Mouse (Mus musculus): ENCODE measurements around the gene Map2k7. TPM values are rescaled to one million over a fixed set of nuclear protein-coding genes. Genes with fewer than 3 reads are reported as not detected.

Gene Map2k7
- polyA plus RNA-seq, 1 experiment from 2014 or later: 25.3 TPM

GRCm38 (mm10) chr8:4230612-4231351 is 7.8 kb upstream of the Map2k7 start:
- Histone ChIP-seq H3K4me3 (replicated peaks) (no peak overlapping the region), H3K4me1 (replicated peaks) (peaks cover 4% of the 10 kb centered on the region; the same call in 1 of the 2 replicates), H3K27me3 (replicated peaks) (no peaks in the 10 kb centered on the region; the same call in 1 of the 2 replicates), H3K9me3 (no peaks in the 10 kb centered on the region), H3K4me2 (replicated peaks) (no peak overlapping the region), H3K9ac (no peak overlapping the region), H3K36me3 (no peaks in the 10 kb centered on the region), H3K27ac (no peak overlapping the region)
- WGBS: 51% methylated on average over 10 of the region's 10 CpGs
- peak; percentile 71 for ATAC-seq

- no peaks in the 10 kb centered on the region for H3K9me3 ChIP-seq
- H3K9ac ChIP-seq: peak overlapping the region; percentile 61
- H3K36me3 ChIP-seq: peaks cover 12% of the 10 kb centered on the region
- H3K27me3 ChIP-seq (replicated peaks): no peaks in the 10 kb centered on the region
- ATAC-seq: peak; percentile 0; the same call in 1 of the 2 replicates
- WGBS: 20% methylated on average over 15 of the region's 15 CpGs
- peak overlapping the region; percentile 67 for H3K4me3 ChIP-seq (replicated peaks)
- H3K4me2 ChIP-seq (replicated peaks): peak overlapping the region; percentile 72
- H3K27ac ChIP-seq: peak overlapping the region; percentile 89
- peaks cover 22% of the 10 kb centered on the region for H3K4me1 ChIP-seq (replicated peaks)
These were observed 616 bp upstream of the Map2k7 start for GRCm38 (mm10) chr8:4237814-4238433.

GRCm38 (mm10) chr8:4239193-4239890 is 802 bp downstream of the Map2k7 start:
- Histone ChIP-seq H3K36me3 (peaks cover 25% of the 10 kb centered on the region), H3K4me1 (replicated peaks) (peaks cover 22% of the 10 kb centered on the region), H3K4me3 (replicated peaks) (peak overlapping the region; percentile 67), H3K9me3 (no peaks in the 10 kb centered on the region), H3K27me3 (replicated peaks) (no peaks in the 10 kb centered on the region), H3K4me2 (replicated peaks) (peak overlapping the region; percentile 79), H3K27ac (peak overlapping the region; percentile 93), H3K9ac (peak overlapping the region; percentile 74)
- peak; percentile 50 for ATAC-seq
- 12% methylated on average over 19 of the region's 19 CpGs for WGBS

GRCm38 (mm10) chr8:4245061-4245460 is 6.5 kb downstream of the Map2k7 start:
- Histone ChIP-seq H3K27me3 (replicated peaks) (no peaks in the 10 kb centered on the region), H3K36me3 (peaks cover 58% of the 10 kb centered on the region), H3K27ac (no peak overlapping the region), H3K4me2 (replicated peaks) (no peak overlapping the region), H3K4me1 (replicated peaks) (peaks cover 23% of the 10 kb centered on the region), H3K9me3 (no peaks in the 10 kb centered on the region), H3K9ac (no peak overlapping the region), H3K4me3 (replicated peaks) (no peak overlapping the region)
- 90% methylated on average over 5 of the region's 5 CpGs for WGBS
- no peak for ATAC-seq

- peaks cover 58% of the 10 kb centered on the region for H3K36me3 ChIP-seq
- H3K4me1 ChIP-seq (replicated peaks): peaks cover 21% of the 10 kb centered on the region
- no peak overlapping the region for H3K4me2 ChIP-seq (replicated peaks)
- H3K9ac ChIP-seq: no peak overlapping the region
- WGBS: 87% methylated on average over 13 of the region's 13 CpGs
- no peaks in the 10 kb centered on the region for H3K9me3 ChIP-seq
- H3K27me3 ChIP-seq (replicated peaks): no peaks in the 10 kb centered on the region
- ATAC-seq: no peak
- H3K4me3 ChIP-seq (replicated peaks): no peak overlapping the region
- no peak overlapping the region for H3K27ac ChIP-seq
These were observed 7.2 kb downstream of the Map2k7 start for GRCm38 (mm10) chr8:4245737-4246136.

- Histone ChIP-seq H3K9me3 (no peaks in the 10 kb centered on the region), H3K27ac (no peak overlapping the region), H3K4me3 (replicated peaks) (no peak overlapping the region), H3K27me3 (replicated peaks) (no peaks in the 10 kb centered on the region), H3K36me3 (peaks cover 52% of the 10 kb centered on the region), H3K4me1 (replicated peaks) (peaks cover 14% of the 10 kb centered on the region), H3K9ac (no peak overlapping the region), H3K4me2 (replicated peaks) (no peak overlapping the region)
- no peak for ATAC-seq
- 83% methylated on average over 8 of the region's 8 CpGs for WGBS
These were observed 8.7 kb downstream of the Map2k7 start for GRCm38 (mm10) chr8:4247241-4247640.

GRCm38 (mm10) chr8:4247951-4248540 is 9.5 kb downstream of the Map2k7 start, which contains the start of gene Tgfbr3l:
TSS of gene Tgfbr3l (plus strand) at chr8:4248214.
- 0 out of 2 replicates have a peak within 1 kb of the TSS, but pooled peaks have one; percentile 27 for H3K27ac ChIP-seq
- no peak within 1 kb of the TSS for H3K4me3 ChIP-seq (replicated peaks)
- no peaks in the 10 kb centered on the region for H3K9me3 ChIP-seq
- H3K36me3 ChIP-seq: peaks cover 46% of the 10 kb centered on the region
- peak within 1 kb of the TSS; percentile 14; the same call in 1 of the 2 replicates for H3K4me2 ChIP-seq (replicated peaks)
- ATAC-seq: no peak
- no peak within 1 kb of the TSS for H3K9ac ChIP-seq
- WGBS: 77% methylated on average over 15 of the region's 15 CpGs
- H3K27me3 ChIP-seq (replicated peaks): no peaks in the 10 kb centered on the region
- peaks cover 19% of the 10 kb centered on the region for H3K4me1 ChIP-seq (replicated peaks)

- peak overlapping the region; percentile 14; the same call in 1 of the 2 replicates for H3K4me2 ChIP-seq (replicated peaks)
- H3K36me3 ChIP-seq: peaks cover 34% of the 10 kb centered on the region
- no peaks in the 10 kb centered on the region for H3K9me3 ChIP-seq
- H3K27me3 ChIP-seq (replicated peaks): no peaks in the 10 kb centered on the region
- H3K4me1 ChIP-seq (replicated peaks): peaks cover 23% of the 10 kb centered on the region
- peak overlapping the region; percentile 27; the same call in 1 of the 2 replicates for H3K27ac ChIP-seq
- ATAC-seq: no peak
- no peak overlapping the region for H3K9ac ChIP-seq
- no peak overlapping the region for H3K4me3 ChIP-seq (replicated peaks)
- 20% methylated on average over 29 of the region's 29 CpGs for WGBS
These were observed 10.7 kb downstream of the Map2k7 start for GRCm38 (mm10) chr8:4249213-4249612.

- Histone ChIP-seq H3K4me1 (replicated peaks) (peaks cover 23% of the 10 kb centered on the region), H3K36me3 (peaks cover 33% of the 10 kb centered on the region), H3K9ac (no peak overlapping the region), H3K27ac (no peak overlapping the region), H3K4me2 (replicated peaks) (no peak overlapping the region), H3K27me3 (replicated peaks) (no peaks in the 10 kb centered on the region), H3K4me3 (replicated peaks) (no peak overlapping the region), H3K9me3 (no peaks in the 10 kb centered on the region)
- 39% methylated on average over 26 of the region's 26 CpGs for WGBS
- ATAC-seq: peak; percentile 18; the same call in 1 of the 2 replicates
These were observed 11.9 kb downstream of the Map2k7 start for GRCm38 (mm10) chr8:4250306-4250970.

- Histone ChIP-seq H3K4me1 (replicated peaks) (peaks cover 27% of the 10 kb centered on the region), H3K27me3 (replicated peaks) (no peaks in the 10 kb centered on the region), H3K27ac (peak overlapping the region; percentile 28; the same call in 1 of the 2 replicates), H3K9ac (peak overlapping the region; percentile 98; the same call in 1 of the 2 replicates), H3K9me3 (no peaks in the 10 kb centered on the region), H3K4me2 (replicated peaks) (peak overlapping the region; percentile 77), H3K36me3 (peaks cover 22% of the 10 kb centered on the region), H3K4me3 (replicated peaks) (peak overlapping the region; percentile 99)
- ATAC-seq: 0 out of 2 replicates have a peak, but pooled peaks have one; percentile 0
- WGBS: 45% methylated on average over 8 of the region's 8 CpGs
These were observed 13.7 kb downstream of the Map2k7 start for GRCm38 (mm10) chr8:4252116-4252760.

Data from intestine, embryonic 15.5 days (tissue).